Mouse (Mus musculus) stomach, embryonic 16.5 days (tissue): ENCODE measurements at regions not wholly inside any gene's neighbourhood (a gene's known extent, or its start where the extent isn't known, plus 50 kb on each side); places are given as distances from the start of the nearest gene placed in this dataset.

ENCODE experiments used
- ATAC-seq: fragments of 200-750 bp; cut with Nextera tagmentation; 2 replicates; pipeline ENCODE4 v1.8.0; 2017; ENCODE audit warnings: moderate number of reproducible peaks, moderate TSS enrichment; ENCODE audit not compliant: insufficient read depth, low FRiP score
- H3K27ac ChIP-seq: fragments of 300-500 bp; sonication (generic); 2 replicates; pipeline ENCODE4 v1.5.1; 2014; ENCODE audit warnings: low read length
- H3K27me3 ChIP-seq: fragments of 300-500 bp; sonication (generic); 2 replicates; pipeline ENCODE4 v1.6.1; 2014; ENCODE audit warnings: low read length, control low read depth, mixed read lengths; ENCODE audit not compliant: control insufficient read depth, insufficient read depth
- H3K36me3 ChIP-seq: fragments of 300-500 bp; sonication (generic); 2 replicates; pipeline ENCODE4 v1.6.1; 2014; ENCODE audit warnings: low read length; ENCODE audit not compliant: control insufficient read depth, insufficient read depth
- H3K4me1 ChIP-seq: fragments of 300-500 bp; sonication (generic); 2 replicates; pipeline ENCODE4 v1.6.1; 2014; ENCODE audit warnings: low read length, control low read depth, mixed read lengths; ENCODE audit not compliant: control insufficient read depth, insufficient read depth
- H3K4me2 ChIP-seq: fragments of 300-500 bp; sonication (generic); 2 replicates; pipeline ENCODE4 v1.6.1; 2014; ENCODE audit warnings: low read depth, low read length, mixed read lengths
- H3K4me3 ChIP-seq: fragments of 300-500 bp; sonication (generic); replicated peaks from 2 replicates; pipeline ENCODE4 v1.5.1; 2014; ENCODE audit warnings: mild to moderate bottlenecking, low read length
- H3K9ac ChIP-seq: fragments of 300-500 bp; sonication (generic); 2 replicates; pipeline ENCODE4 v1.6.1; 2014; ENCODE audit warnings: low read length
- H3K9me3 ChIP-seq: fragments of 300-500 bp; sonication (generic); replicated peaks from 2 replicates; pipeline ENCODE4 v1.6.1; 2016; ENCODE audit warnings: low read length, control low read depth; ENCODE audit not compliant: control insufficient read depth
- WGBS: fragments of 180-500 bp; shearing (Covaris S2); extraction: QIAGEN DNeasy Blood & Tissue Kit; methylation state at CpG from one replicate; pipeline ENCODE4 v1.1.7; 2014; 5-methylcytosine and 5-hydroxymethylcytosine counted together

DNA sequence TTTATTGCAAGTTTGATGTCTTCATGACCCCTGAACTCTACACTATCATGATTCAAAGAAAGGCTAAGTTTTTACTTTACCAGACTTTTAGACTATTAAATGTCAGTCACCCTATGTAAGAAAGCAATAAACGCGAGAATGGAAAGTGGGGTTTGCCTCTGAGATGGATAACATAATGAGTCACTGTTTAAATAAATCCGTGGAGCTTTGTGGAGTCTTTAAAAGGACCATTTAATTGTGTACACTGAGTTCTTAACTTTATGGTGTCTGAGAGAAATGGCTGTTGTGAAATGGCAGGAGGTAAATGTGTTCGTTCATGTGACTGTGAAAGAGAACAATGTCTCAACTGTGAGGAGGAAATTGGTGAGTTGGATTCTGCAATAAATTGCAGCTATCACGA is 122.2 kb upstream of the Myo3a start:
- ATAC-seq, result peak; percentile 68; the same call in 1 of the 2 replicates
- no peak overlapping the region for H3K9ac ChIP-seq
- H3K4me3 ChIP-seq, result no peak overlapping the region
- H3K9me3 ChIP-seq, result no peaks in the 10 kb centered on the region
- H3K27me3 ChIP-seq, result no peaks in the 10 kb centered on the region
- H3K4me1 ChIP-seq, result no peaks in the 10 kb centered on the region
- H3K4me2 ChIP-seq, result no peak overlapping the region
- no peak overlapping the region for H3K27ac ChIP-seq
- H3K36me3 ChIP-seq, result no peaks in the 10 kb centered on the region
- WGBS, result 11% methylated on average over 5 of the region's 5 CpGs

DNA sequence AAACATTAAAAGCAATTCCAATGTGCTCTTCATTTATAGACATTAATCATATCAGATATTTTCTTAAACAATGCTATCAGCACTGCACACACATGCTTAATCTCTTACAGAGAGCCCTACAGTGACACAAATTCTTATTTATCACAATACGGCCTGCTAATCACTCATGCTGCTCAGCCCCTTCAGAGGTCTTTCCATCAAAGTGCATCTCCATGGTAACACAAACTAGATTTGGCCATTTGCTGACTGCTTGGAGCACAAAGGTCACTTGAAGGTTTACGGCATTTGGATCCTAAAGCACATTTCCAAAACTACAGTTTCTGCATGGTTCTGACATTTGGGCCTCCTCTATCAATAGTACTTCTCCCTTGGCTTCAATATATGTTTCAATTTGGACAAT is 77.6 kb upstream of the Myo3a start:
- WGBS, result 28% methylated on average over 2 of the region's 2 CpGs
- H3K9ac ChIP-seq, result no peak overlapping the region

DNA sequence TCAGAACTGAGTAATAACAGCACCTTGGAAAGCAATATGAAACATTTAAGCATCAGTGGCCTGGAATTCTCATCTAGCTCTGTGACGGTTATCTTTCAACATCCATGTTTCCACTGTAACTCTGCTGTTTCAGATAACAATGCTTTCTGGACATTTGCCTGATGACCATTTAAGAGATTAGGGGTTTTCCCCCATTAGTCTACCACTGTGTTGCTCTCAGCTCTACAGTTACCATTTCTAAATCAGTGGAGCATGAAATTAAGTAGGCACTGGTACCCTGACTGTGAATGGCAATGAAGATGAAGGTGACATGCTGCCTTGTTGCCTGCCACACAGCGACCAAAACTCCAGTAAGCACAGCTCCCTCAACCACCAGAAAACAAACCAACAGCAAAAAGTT is 70.7 kb upstream of the Myo3a start:
- WGBS, result 74% methylated on average over 2 of the region's 2 CpGs
- H3K4me1 ChIP-seq, result no peaks in the 10 kb centered on the region

More for the DNA sequence above, 77.6 kb upstream of the Myo3a start:
- no peak overlapping the region for H3K4me3 ChIP-seq
- no peaks in the 10 kb centered on the region for H3K9me3 ChIP-seq
- no peaks in the 10 kb centered on the region for H3K4me1 ChIP-seq
- no peak overlapping the region for H3K27ac ChIP-seq
- H3K4me2 ChIP-seq, result no peak overlapping the region
- H3K36me3 ChIP-seq, result no peaks in the 10 kb centered on the region
- ATAC-seq, result no peak
- no peaks in the 10 kb centered on the region for H3K27me3 ChIP-seq

DNA sequence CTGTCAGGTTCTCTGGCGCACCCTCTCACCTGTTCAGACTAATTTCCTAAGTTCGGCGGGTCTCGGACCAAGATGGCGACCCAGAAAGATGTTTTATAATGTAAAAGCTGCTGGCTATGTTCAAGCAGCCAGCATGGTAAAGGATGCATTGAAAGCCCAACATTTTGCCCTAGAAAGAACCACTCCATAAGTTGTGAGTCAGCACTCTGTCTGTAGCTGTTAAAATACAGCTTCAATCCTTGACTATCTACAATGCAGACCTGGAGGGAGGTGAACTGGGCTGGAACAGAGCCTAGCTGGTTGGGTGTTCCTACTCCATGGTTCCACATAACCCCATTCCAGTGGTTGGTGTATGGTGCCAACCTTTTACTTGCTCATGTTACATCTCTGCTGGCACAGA is 61.9 kb upstream of the Myo3a start:
- 97% methylated on average over 5 of the region's 5 CpGs for WGBS
- no peak overlapping the region for H3K4me3 ChIP-seq
- no peak for ATAC-seq
- H3K27me3 ChIP-seq, result no peaks in the 10 kb centered on the region
- H3K27ac ChIP-seq, result no peak overlapping the region
- no peaks in the 10 kb centered on the region for H3K36me3 ChIP-seq
- no peaks in the 10 kb centered on the region for H3K9me3 ChIP-seq
- H3K4me1 ChIP-seq, result no peaks in the 10 kb centered on the region
- H3K9ac ChIP-seq, result no peak overlapping the region
- no peak overlapping the region for H3K4me2 ChIP-seq

More for the DNA sequence above, 70.7 kb upstream of the Myo3a start:
- no peaks in the 10 kb centered on the region for H3K36me3 ChIP-seq
- no peak overlapping the region for H3K4me3 ChIP-seq
- no peaks in the 10 kb centered on the region for H3K27me3 ChIP-seq
- no peak for ATAC-seq
- H3K9ac ChIP-seq, result no peak overlapping the region
- H3K9me3 ChIP-seq, result no peaks in the 10 kb centered on the region
- no peak overlapping the region for H3K4me2 ChIP-seq
- H3K27ac ChIP-seq, result no peak overlapping the region

DNA sequence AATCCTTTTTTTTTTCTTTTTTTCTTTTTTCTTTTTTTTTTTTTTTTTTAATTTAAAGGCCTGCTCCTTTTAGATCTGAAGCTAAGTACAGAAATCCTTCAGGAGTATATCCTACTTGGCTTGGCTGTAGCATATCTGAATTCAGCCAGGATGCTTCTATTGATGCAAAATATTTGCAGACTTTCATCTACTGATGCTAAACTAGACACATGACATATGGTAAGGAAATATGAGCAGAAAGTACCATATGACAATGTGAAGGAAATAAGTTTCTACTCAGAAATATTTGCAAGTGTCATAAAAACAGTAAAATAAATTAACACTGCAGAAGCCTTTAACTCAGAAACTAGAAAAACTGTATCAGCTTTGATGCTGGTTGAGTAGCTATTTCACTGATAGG is 61.4 kb upstream of the Myo3a start:
- H3K4me1 ChIP-seq, result no peaks in the 10 kb centered on the region
- H3K4me3 ChIP-seq, result no peak overlapping the region
- no peak overlapping the region for H3K27ac ChIP-seq
- no peak for ATAC-seq
- H3K4me2 ChIP-seq, result no peak overlapping the region
- H3K27me3 ChIP-seq, result no peaks in the 10 kb centered on the region
- no peaks in the 10 kb centered on the region for H3K36me3 ChIP-seq
- H3K9ac ChIP-seq, result no peak overlapping the region
- no peaks in the 10 kb centered on the region for H3K9me3 ChIP-seq
